ENCODE assay signal across 7 mouse cellular contexts in the genomic region with DNA sequence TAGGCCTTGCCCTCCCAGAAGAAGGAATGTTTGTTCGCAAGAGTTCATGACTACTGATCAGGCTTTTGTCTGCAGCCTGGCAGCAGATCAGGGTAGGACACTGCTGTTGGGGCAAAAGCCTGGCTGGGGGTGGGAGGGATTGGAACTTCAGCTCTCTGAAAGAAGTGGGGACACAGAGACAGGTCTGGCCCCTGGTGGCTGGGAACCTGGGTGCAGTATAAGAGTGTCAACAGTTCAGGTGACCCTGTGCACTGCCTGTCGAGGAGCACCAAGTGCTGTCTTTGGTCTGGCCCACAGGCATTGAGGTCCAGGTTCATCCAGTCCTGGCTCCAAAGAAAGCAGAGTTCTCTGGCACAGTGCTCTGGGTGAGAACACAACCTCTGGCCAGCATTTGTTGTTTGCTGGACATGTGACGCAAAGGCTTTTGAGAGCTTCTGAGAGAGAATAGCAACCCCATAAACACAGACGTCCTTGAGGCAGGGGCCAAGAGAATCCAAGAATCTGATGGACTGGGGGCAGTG.
DNase-seq lines count a peak whose midpoint lies in the region; ATAC-seq and TF ChIP-seq lines count a peak whose summit lies in the region.

No protein-coding gene starts in this region.

- peak; percentile 9; the same call in 1 of the 2 replicates for TF ChIP-seq CTCF in liver, embryonic 14.5 days (IDR thresholded peaks at IDR 0.05; ENCODE audit: low read depth)

- no peaks in the 10 kb centered on the region for H3K36me3 ChIP-seq in liver, embryonic 11.5 days (ENCODE audit: control insufficient read depth, insufficient read depth, low read length)
- no peaks in the 10 kb centered on the region for H3K36me3 ChIP-seq in liver, embryonic 12.5 days
- H3K36me3 ChIP-seq in heart, embryonic 16.5 days (ENCODE audit: control insufficient read depth, insufficient read depth) = no peaks in the 10 kb centered on the region
- no peaks in the 10 kb centered on the region for H3K36me3 ChIP-seq in liver, embryonic 14.5 days (replicated peaks; ENCODE audit: control insufficient read depth, insufficient read depth, low read depth)

- ATAC-seq in liver, embryonic 11.5 days (replicated peaks; ENCODE audit: low FRiP score) = peak; percentile 26; the same call in 1 of the 2 replicates
- ATAC-seq in liver, embryonic 12.5 days = no peak; the same call in 1 of the 2 replicates
- ATAC-seq in heart, embryonic 16.5 days (replicated peaks; ENCODE audit: extremely low read depth, insufficient read depth, low FRiP score) = no peak
- ATAC-seq in liver, embryonic 14.5 days (ENCODE audit: insufficient read depth) = no peak
- no peak for ATAC-seq in megakaryocyte progenitor cell, adult 5-6 weeks (replicated peaks; ENCODE audit: poor library complexity)

- H3K4me1 ChIP-seq in liver, embryonic 11.5 days (replicated peaks; ENCODE audit: control insufficient read depth, insufficient read depth, low read length) = peaks cover 6% of the 10 kb centered on the region; the same call in 1 of the 2 replicates
- peaks cover 34% of the 10 kb centered on the region for H3K4me1 ChIP-seq in liver, embryonic 12.5 days
- peaks cover 31% of the 10 kb centered on the region for H3K4me1 ChIP-seq in heart, embryonic 16.5 days (ENCODE audit: control insufficient read depth, insufficient read depth, low read length)
- peaks cover 0 to 8% of the 10 kb centered on the region in 2 experiments; a peak in 2 of 4 replicates for H3K4me1 ChIP-seq in liver, embryonic 14.5 days (replicated peaks; ENCODE audit: control insufficient read depth in 2 of 2, insufficient read depth in 2 of 2, low read length in 1 of 2)

- 83% methylated on average over 4 of the region's 4 CpGs for WGBS in liver, embryonic 11.5 days
- 67% methylated on average over 4 of the region's 4 CpGs for WGBS in liver, embryonic 12.5 days (ENCODE audit: insufficient replicate concordance)
- 58% methylated on average over 4 of the region's 4 CpGs for WGBS in heart, embryonic 16.5 days
- WGBS in liver, embryonic 14.5 days (ENCODE audit: insufficient replicate concordance) = 74% methylated on average over 4 of the region's 4 CpGs

- H3K4me2 ChIP-seq in liver, embryonic 11.5 days = no peak overlapping the region
- H3K4me2 ChIP-seq in liver, embryonic 12.5 days = no peak overlapping the region
- no peak overlapping the region for H3K4me2 ChIP-seq in heart, embryonic 16.5 days (ENCODE audit: low read depth, low read length)
- no peak overlapping the region for H3K4me2 ChIP-seq in liver, embryonic 14.5 days (ENCODE audit: low read depth)

- no peak overlapping the region for H3K9ac ChIP-seq in liver, embryonic 11.5 days (ENCODE audit: low read depth, low read length)
- H3K9ac ChIP-seq in liver, embryonic 12.5 days = no peak overlapping the region
- no peak overlapping the region for H3K9ac ChIP-seq in heart, embryonic 16.5 days (ENCODE audit: low read length)
- H3K9ac ChIP-seq in liver, embryonic 14.5 days (replicated peaks) = no peak overlapping the region

- no peaks in the 10 kb centered on the region for H3K27me3 ChIP-seq in liver, embryonic 11.5 days (replicated peaks; ENCODE audit: control insufficient read depth, insufficient read depth, low read length)
- H3K27me3 ChIP-seq in liver, embryonic 12.5 days (replicated peaks) = no peaks in the 10 kb centered on the region
- no peaks in the 10 kb centered on the region for H3K27me3 ChIP-seq in heart, embryonic 16.5 days (ENCODE audit: control insufficient read depth, insufficient read depth, low read length)
- H3K27me3 ChIP-seq in liver, embryonic 14.5 days (ENCODE audit: control insufficient read depth, insufficient read depth, low read length) = no peaks in the 10 kb centered on the region

- no peaks in the 10 kb centered on the region for H3K9me3 ChIP-seq in liver, embryonic 11.5 days (ENCODE audit: control insufficient read depth, low read length)
- H3K9me3 ChIP-seq in liver, embryonic 12.5 days (replicated peaks) = no peaks in the 10 kb centered on the region
- no peaks in the 10 kb centered on the region for H3K9me3 ChIP-seq in heart, embryonic 16.5 days (replicated peaks; ENCODE audit: control insufficient read depth, low read length)
- no peaks in the 10 kb centered on the region for H3K9me3 ChIP-seq in liver, embryonic 14.5 days (ENCODE audit: control insufficient read depth, low read length)

- no peak for DNase-seq in liver, embryonic 11.5 days (ENCODE audit: low spot score)
- DNase-seq in frontal cortex, adult 2 months (ENCODE audit: extremely low spot score in 1 of 2, low spot score in 1 of 2) = peak; percentile 29 to 53
- DNase-seq in liver, embryonic 14.5 days (ENCODE audit: low read depth in 3 of 3, low spot score in 3 of 3) = no peak
- no peak for DNase-seq in spleen, adult 12 weeks (ENCODE audit: low spot score)

- TF ChIP-seq EP300 in liver, embryonic 14.5 days (IDR thresholded peaks at IDR 0.05; ENCODE audit: low read depth) = no peak

- no peak overlapping the region for H3K4me3 ChIP-seq in liver, embryonic 11.5 days (ENCODE audit: low read depth, low read length)
- H3K4me3 ChIP-seq in liver, embryonic 12.5 days = no peak overlapping the region
- no peak overlapping the region for H3K4me3 ChIP-seq in heart, embryonic 16.5 days (ENCODE audit: low read length)
- no peak overlapping the region for H3K4me3 ChIP-seq in liver, embryonic 14.5 days (ENCODE audit: insufficient read depth in 1 of 2, low read depth in 2 of 2, low read length in 2 of 2)

- no peak overlapping the region for H3K27ac ChIP-seq in liver, embryonic 11.5 days (ENCODE audit: low read depth, low read length)
- H3K27ac ChIP-seq in liver, embryonic 12.5 days = no peak overlapping the region
- peak overlapping the region; percentile 40 for H3K27ac ChIP-seq in heart, embryonic 16.5 days (ENCODE audit: low read length)
- no peak overlapping the region for H3K27ac ChIP-seq in liver, embryonic 14.5 days

Comparison
In these comparisons a context has a peak if more than half of its experiments do, and no peak if none do; other contexts are left out.
1. DNase-seq: peak in frontal cortex, adult 2 months (2 of 2); none in liver, embryonic 11.5 days (single experiment), liver, embryonic 14.5 days (0 of 3) and spleen, adult 12 weeks (single experiment).